Mouse (Mus musculus): ENCODE measurements at regions not wholly inside any gene's neighbourhood (a gene's known extent, or its start where the extent isn't known, plus 50 kb on each side); places are given as distances from the start of the nearest gene placed in this dataset.

DNA sequence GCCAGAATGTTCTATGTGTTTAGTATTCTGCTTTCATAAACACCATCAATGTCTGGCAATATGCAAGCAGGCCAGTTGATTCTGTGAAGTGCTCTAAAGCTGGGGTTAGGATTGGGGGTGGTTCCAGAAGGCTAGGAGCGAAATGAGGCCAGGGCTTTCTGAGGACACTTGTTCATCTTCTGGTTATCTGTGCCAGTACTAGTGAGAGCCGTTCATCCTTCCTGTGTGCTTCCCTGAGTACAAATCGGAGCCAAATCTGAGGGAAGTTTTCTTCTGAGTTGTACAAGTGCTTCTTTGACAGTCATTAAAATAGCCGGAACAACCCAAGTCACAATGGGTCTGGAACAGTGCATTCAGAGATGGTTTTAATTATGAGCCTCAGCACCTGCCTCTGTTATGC is 210.4 kb upstream of the P2ry1 start:
- TF ChIP-seq GATA1 (IDR thresholded peaks at IDR 0.05; ENCODE audit: borderline replicate concordance, low read length): no peak
- TF ChIP-seq FLI1 (IDR thresholded peaks at IDR 0.05; ENCODE audit: low read length): no peak

Measured in megakaryocyte, embryonic 14.5 days (primary cell).